Mouse (Mus musculus): ENCODE results near the gene Ccr4. TPM values are rescaled to one million over a fixed set of nuclear protein-coding genes. Genes with fewer than 3 reads are reported as not detected.
"Not testable (repeated sequence)": the region's sequence is repeated elsewhere in the genome, so short reads cannot be mapped to it uniquely, and the experiment has no call there.

Ccr4 gene
- polyA plus RNA-seq, 1 experiment from 2014 or later, result not detected

DNA sequence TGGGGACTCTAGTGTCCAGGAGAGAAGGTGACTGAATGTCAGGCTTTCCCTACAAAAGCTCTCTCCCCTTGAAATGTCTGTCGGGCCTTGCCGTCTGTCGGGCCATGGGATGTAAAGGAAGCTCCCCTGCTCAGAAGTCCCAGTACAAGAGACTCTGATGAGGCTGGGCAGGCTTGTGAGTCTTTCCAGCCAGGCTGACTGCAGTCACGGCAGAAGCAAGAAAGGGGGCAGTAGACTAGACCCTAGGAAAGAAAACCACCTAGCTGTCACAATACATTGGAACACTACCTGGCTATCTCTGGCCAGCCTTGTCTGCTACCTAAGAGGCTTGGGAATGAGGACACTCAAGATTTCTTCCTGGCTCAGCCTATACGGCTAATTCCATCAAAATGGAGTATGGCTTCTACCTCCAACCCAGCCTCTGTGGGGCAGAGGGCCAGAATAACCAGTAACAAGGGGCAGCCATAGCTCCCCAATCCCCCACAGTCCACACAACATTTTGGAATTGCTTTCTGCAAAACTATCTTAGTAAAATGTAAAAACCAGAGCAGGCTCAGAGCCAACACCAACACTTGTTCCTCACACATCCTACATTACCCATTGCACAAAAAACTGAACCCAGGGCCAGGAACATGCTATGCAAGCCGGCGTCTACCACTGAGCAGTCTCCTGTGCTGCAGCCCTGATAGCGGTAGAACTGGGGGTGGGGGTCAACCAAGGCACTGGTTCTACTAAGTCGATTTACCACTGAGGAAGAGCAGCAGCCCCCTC, 30.2 kb upstream of the Ccr4 start:
- Histone ChIP-seq H3K4me3 (no peak overlapping the region), H3K4me1 (peaks cover 33% of the 10 kb centered on the region), H3K9me3 (replicated peaks) (no peaks in the 10 kb centered on the region), H3K27me3 (no peaks in the 10 kb centered on the region), H3K27ac (no peak overlapping the region), H3K36me3 (no peaks in the 10 kb centered on the region), H3K9ac (no peak overlapping the region), H3K4me2 (replicated peaks) (no peak overlapping the region)
- 71% methylated on average over 9 of the region's 9 CpGs for WGBS
- ATAC-seq (ENCODE audit: low FRiP score), result no peak

DNA sequence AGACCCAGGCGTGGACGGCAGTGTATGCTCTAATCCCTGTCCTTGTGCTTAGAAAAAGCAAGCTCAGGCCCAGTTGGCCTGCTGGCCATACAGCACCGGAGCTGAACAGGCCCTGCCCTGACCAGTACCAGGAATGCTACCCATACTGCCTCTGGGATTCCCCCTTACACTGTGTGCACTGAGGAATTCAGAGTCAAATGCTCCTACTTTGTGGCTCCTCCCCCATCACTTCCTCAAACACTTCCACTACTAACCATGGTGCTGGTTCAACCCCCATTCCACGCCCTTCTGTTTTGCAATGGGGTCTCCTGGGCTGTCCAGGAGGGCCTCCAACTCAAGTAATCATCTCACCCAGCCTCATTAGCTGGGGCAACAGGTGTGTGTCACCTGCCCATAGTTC, 29.1 kb upstream of the Ccr4 start:
- no peak overlapping the region for H3K4me2 ChIP-seq (replicated peaks)
- no peak overlapping the region for H3K4me3 ChIP-seq
- WGBS, result 85% methylated on average over 4 of the region's 4 CpGs
- no peak for ATAC-seq (ENCODE audit: low FRiP score)
- H3K36me3 ChIP-seq, result no peaks in the 10 kb centered on the region
- no peaks in the 10 kb centered on the region for H3K27me3 ChIP-seq
- peaks cover 28% of the 10 kb centered on the region for H3K4me1 ChIP-seq
- no peaks in the 10 kb centered on the region for H3K9me3 ChIP-seq (replicated peaks)
- no peak overlapping the region for H3K27ac ChIP-seq
- H3K9ac ChIP-seq, result no peak overlapping the region

DNA sequence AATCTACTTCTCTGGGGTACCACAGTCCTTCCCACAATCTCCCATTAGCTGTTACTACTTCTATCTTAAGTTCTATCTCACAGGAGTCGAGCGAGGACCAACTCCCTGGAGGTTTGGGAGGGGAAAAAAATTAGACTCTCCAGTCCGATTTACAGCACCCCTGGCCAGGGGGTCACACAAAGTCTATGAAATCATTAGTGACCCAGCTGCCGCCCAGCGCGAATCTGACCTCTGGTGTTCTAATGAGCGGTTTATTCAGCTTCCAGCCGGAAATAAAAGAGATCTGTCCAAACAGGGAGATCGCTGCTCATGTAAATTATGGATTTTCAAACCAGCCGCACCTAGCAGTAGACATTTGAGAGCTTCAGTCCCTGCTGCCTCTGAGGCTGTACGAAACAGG, 26.6 kb upstream of the Ccr4 start:
- no peaks in the 10 kb centered on the region for H3K27me3 ChIP-seq
- no peaks in the 10 kb centered on the region for H3K36me3 ChIP-seq
- WGBS, result 17% methylated on average over 11 of the region's 11 CpGs
- no peak overlapping the region for H3K27ac ChIP-seq
- no peak overlapping the region for H3K9ac ChIP-seq
- peak overlapping the region; percentile 1; the same call in 1 of the 2 replicates for H3K4me2 ChIP-seq (replicated peaks)
- ATAC-seq (ENCODE audit: low FRiP score), result no peak
- no peaks in the 10 kb centered on the region for H3K9me3 ChIP-seq (replicated peaks)
- H3K4me3 ChIP-seq, result no peak overlapping the region
- peaks cover 36% of the 10 kb centered on the region for H3K4me1 ChIP-seq

DNA sequence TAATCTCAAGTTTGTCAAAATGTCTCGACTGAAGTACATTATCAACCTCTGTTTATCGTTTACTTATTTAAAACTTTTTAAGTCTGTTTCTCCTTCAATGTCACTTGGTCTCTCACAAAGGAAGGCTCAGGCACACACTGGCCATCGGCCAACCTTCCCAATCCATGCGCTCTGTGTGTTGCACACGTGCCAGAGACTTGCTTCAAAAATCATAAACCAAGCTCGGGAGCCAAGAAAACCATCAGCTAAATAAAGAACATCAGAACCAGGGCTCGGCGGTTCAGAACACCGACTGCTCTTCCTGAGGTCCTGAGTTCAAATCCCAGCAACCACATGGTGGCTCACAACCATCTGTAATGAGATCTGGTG, 23.9 kb upstream of the Ccr4 start:
- no peak overlapping the region for H3K4me2 ChIP-seq (replicated peaks)
- H3K9ac ChIP-seq, result no peak overlapping the region
- whole genome bisulfite sequencing, result 41% methylated on average over 9 of the region's 9 CpGs
- no peak overlapping the region for H3K27ac ChIP-seq
- H3K4me3 ChIP-seq, result no peak overlapping the region
- H3K4me1 ChIP-seq, result peaks cover 44% of the 10 kb centered on the region
- no peaks in the 10 kb centered on the region for H3K9me3 ChIP-seq (replicated peaks)
- H3K36me3 ChIP-seq, result no peaks in the 10 kb centered on the region
- no peaks in the 10 kb centered on the region for H3K27me3 ChIP-seq
- no peak for ATAC-seq (ENCODE audit: low FRiP score)

DNA sequence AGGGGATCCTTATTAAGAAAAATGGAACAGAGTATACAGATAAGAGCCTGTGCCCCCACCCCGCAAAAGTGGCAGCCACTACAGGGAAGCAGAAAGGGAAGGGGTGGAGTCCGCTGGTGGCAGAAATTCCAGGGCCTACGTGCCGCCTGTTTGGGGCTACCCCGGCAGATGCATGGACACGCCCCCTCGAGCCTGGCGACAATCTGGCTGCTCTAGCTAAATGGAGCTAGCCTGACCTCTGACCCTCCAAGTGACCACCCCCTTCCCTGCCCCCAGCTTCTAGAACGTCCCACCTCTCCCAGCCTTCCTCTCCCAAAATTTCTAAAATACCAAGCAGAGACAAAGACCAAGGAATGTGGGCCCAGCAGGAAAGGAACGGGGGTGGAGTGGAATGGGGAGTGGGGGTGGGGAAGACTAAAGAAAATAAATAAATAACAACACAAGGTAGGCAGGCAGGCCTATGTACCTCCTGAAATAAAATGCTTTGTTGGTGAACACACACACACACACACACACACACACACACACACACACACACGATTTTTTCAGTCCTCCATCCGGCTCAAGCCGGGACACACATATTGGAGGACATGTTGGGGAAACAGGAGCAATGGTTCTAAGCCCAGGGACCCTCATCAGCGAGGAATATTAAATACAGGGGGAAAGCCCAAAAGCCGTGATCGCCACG, 23.4 kb upstream of the Ccr4 start:
- WGBS, result 8% methylated on average over 17 of the region's 17 CpGs
- Histone ChIP-seq H3K27ac (no peak overlapping the region), H3K9ac (no peak overlapping the region), H3K4me3 (no peak overlapping the region), H3K9me3 (replicated peaks) (no peaks in the 10 kb centered on the region), H3K4me1 (peaks cover 44% of the 10 kb centered on the region), H3K4me2 (replicated peaks) (peak overlapping the region; percentile 5; the same call in 1 of the 2 replicates), H3K36me3 (no peaks in the 10 kb centered on the region), H3K27me3 (no peaks in the 10 kb centered on the region)
- peak; percentile 62; the same call in 1 of the 2 replicates for ATAC-seq (ENCODE audit: low FRiP score)

DNA sequence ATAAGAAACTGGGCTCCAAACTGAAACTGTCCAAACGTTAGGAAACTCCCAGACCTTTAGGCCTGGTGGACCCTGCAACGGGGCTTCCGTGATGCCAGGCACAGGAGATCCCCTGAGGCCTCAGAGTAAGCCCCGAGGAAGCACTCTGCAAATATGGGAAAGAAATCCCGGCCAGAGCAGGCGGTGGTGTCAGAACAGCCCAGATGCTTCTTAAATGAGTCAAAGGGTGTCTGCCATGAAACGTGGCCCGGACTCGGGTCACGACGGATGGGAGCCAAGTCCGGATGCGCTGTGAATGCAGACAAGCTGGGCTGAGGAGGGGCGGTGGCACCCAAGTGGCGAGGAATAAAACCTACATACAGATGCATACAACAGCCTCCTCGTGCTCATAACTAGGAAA, 22.4 kb upstream of the Ccr4 start:
- Histone ChIP-seq H3K27me3 (no peaks in the 10 kb centered on the region), H3K4me3 (no peak overlapping the region; the same call in 1 of the 2 replicates), H3K9me3 (replicated peaks) (no peaks in the 10 kb centered on the region), H3K9ac (0 out of 2 replicates have a peak overlapping the region, but pooled peaks have one; percentile 39), H3K27ac (no peak overlapping the region), H3K4me1 (peaks cover 44% of the 10 kb centered on the region), H3K4me2 (replicated peaks) (peak overlapping the region; percentile 35), H3K36me3 (no peaks in the 10 kb centered on the region)
- 2% methylated on average over 16 of the region's 16 CpGs for WGBS
- ATAC-seq (ENCODE audit: low FRiP score), result peak; percentile 27

DNA sequence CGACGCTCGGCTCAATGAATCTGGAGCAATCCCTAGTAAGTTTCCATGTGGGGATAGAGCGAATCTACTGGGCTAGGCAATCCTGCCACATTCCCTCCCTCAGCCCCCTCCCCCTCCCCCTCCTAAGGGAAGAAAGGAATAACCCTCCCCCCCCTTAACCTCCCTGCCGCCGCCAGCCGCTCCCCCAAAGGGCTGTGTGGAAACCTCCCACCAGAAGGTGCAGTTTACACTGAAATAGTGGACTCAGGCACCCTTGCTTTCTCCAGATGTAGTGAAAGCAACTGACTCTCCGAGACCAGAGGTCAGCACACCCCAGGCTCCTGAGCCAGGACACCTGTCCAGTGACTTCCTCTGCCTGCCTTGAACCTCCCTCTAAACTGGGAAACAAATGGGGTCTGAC, 21.9 kb upstream of the Ccr4 start:
- H3K4me3 ChIP-seq, result no peak overlapping the region; the same call in 1 of the 2 replicates
- H3K9ac ChIP-seq, result 0 out of 2 replicates have a peak overlapping the region, but pooled peaks have one; percentile 39
- H3K4me1 ChIP-seq, result peaks cover 40% of the 10 kb centered on the region
- 0 out of 2 replicates have a peak, but pooled peaks have one; percentile 17 for ATAC-seq (ENCODE audit: low FRiP score)
- peak overlapping the region; percentile 35 for H3K4me2 ChIP-seq (replicated peaks)
- H3K27ac ChIP-seq, result no peak overlapping the region
- no peaks in the 10 kb centered on the region for H3K9me3 ChIP-seq (replicated peaks)
- H3K27me3 ChIP-seq, result no peaks in the 10 kb centered on the region
- WGBS, result 1% methylated on average over 8 of the region's 8 CpGs
- no peaks in the 10 kb centered on the region for H3K36me3 ChIP-seq

DNA sequence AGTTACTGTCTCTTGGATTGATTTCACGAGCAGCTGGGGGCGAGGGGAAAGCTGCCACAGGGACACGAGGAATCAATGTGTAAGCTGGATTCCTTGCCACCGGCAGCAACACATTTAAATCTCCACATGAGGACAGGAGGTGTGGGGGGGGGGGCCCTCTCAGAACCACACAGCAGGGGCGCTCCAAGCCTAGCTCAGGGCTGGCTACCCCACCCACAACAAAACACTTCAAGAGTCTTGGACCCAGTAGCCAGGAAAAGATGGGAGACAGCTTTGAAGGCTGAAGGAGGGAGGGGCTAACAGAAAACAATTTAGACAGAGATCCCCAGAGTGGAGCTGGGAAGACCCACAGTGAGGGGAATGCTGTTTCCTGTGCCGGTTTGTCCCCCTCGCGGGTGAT, 21.2 kb upstream of the Ccr4 start:
- H3K9ac ChIP-seq, result no peak overlapping the region
- 0 out of 2 replicates have a peak, but pooled peaks have one; percentile 18 for ATAC-seq (ENCODE audit: low FRiP score)
- H3K4me2 ChIP-seq (replicated peaks), result peak overlapping the region; percentile 23
- H3K27me3 ChIP-seq, result no peaks in the 10 kb centered on the region
- H3K9me3 ChIP-seq (replicated peaks), result no peaks in the 10 kb centered on the region
- H3K36me3 ChIP-seq, result no peaks in the 10 kb centered on the region
- H3K27ac ChIP-seq, result peak overlapping the region; percentile 1; the same call in 1 of the 2 replicates
- H3K4me1 ChIP-seq, result peaks cover 33% of the 10 kb centered on the region
- whole genome bisulfite sequencing, result 3% methylated on average over 8 of the region's 8 CpGs
- H3K4me3 ChIP-seq, result no peak overlapping the region

DNA sequence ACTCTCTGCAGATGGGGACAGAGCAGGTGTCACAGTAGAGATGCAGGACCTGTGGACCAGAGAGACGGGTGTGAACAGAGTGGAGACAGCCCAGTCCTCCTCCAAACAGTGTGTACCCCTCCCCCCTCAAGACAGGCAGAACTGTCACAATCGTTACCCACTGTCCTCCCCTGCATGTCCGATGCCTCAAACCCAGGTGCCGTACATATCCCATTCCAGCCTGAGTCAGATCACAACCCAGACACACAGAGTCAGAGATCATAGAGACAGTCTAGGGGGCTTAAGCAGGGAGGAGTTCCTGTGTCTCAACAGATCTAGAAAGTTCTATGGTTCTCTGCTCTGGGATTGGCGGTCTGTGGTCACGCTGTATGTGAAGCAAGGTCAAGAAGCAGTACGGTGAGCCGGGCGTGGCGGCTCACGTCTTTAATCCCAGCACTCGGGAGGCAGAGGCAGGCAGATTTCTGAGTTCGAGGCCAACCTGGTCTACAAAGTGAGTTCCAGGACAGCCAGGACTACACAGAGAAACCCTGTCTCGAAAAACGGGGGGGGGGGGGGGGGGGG, 20.4 kb upstream of the Ccr4 start:
- Histone ChIP-seq H3K4me3 (no peak overlapping the region), H3K4me1 (peaks cover 29% of the 10 kb centered on the region), H3K27me3 (no peaks in the 10 kb centered on the region), H3K36me3 (no peaks in the 10 kb centered on the region), H3K9me3 (replicated peaks) (no peaks in the 10 kb centered on the region), H3K27ac (no peak overlapping the region), H3K4me2 (replicated peaks) (no peak overlapping the region), H3K9ac (no peak overlapping the region)
- no peak for ATAC-seq (ENCODE audit: low FRiP score)
- WGBS, result 94% methylated on average over 13 of the region's 15 CpGs

DNA sequence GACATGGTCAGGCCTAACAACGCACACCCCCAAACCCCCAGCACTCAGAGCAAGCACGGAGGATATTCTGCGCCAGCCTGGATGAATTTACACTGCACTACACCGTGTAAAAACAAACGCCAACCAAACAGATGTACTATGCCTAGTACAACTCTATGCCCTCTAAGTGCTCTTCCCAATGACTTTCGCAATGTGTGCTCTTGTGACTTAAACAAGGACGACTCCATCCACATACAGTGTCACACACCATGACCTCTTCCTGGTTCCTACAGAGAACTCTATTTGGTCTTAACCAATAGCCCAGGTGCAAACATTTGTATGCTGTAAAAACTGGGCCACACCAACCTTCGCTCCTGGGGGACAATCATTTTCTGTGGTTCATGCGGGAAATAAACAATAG, 17.8 kb upstream of the Ccr4 start:
- Histone ChIP-seq H3K9me3 (replicated peaks) (no peaks in the 10 kb centered on the region), H3K4me2 (replicated peaks) (no peak overlapping the region), H3K4me1 (peaks cover 20% of the 10 kb centered on the region), H3K4me3 (no peak overlapping the region), H3K27me3 (no peaks in the 10 kb centered on the region), H3K36me3 (no peaks in the 10 kb centered on the region), H3K27ac (no peak overlapping the region), H3K9ac (no peak overlapping the region)
- 90% methylated on average over 9 of the region's 9 CpGs for WGBS
- ATAC-seq (ENCODE audit: low FRiP score), result no peak

DNA sequence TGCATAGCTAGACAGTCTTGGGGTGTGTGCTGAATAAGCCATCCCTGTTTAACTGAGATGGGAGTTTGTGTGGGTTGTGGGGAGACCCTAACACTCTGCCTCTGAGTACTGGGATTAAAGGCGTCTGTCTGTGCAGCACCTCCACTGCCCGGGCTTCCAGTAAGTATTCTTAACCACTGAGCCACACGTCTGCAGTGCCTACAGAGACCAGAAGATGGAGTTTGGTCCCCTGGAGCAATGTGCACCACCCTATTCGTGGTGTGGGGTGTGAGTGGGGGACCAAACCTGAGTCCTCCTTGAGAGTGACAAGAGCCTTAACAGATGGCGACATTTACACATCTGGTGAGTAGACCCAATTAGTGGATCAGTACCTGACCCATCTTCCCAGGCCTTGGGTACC, 17.3 kb upstream of the Ccr4 start:
- no peak overlapping the region for H3K4me2 ChIP-seq (replicated peaks)
- H3K4me3 ChIP-seq, result no peak overlapping the region
- no peaks in the 10 kb centered on the region for H3K9me3 ChIP-seq (replicated peaks)
- H3K36me3 ChIP-seq, result no peaks in the 10 kb centered on the region
- ATAC-seq (ENCODE audit: low FRiP score), result no peak
- no peak overlapping the region for H3K9ac ChIP-seq
- peaks cover 17% of the 10 kb centered on the region for H3K4me1 ChIP-seq
- no peak overlapping the region for H3K27ac ChIP-seq
- 63% methylated on average over 5 of the region's 5 CpGs for WGBS
- H3K27me3 ChIP-seq, result no peaks in the 10 kb centered on the region

DNA sequence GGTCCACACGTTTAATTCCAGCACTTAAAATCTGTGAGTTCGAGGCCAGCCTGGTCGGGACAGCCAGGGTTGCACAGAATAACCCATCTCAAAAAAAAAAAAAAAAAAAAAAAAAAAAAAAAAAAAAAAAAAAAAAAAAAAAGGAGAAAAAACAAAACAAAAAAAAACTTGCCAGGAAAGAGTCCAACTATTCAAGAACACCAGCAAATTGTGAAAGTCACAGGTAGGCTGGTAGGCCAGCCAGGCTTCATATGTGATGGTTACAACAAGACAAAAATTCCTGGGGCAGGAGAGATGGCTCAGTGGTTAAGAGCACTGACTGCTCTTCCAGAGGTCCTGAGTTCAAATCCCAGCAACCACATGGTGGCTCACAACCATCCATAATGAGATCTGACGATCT, 15.8 kb upstream of the Ccr4 start:
- not testable (repeated sequence) for H3K4me2 ChIP-seq (replicated peaks); H3K36me3 ChIP-seq; H3K9ac ChIP-seq; H3K27me3 ChIP-seq; H3K9me3 ChIP-seq (replicated peaks); H3K4me3 ChIP-seq; ATAC-seq (ENCODE audit: low FRiP score); H3K27ac ChIP-seq; H3K4me1 ChIP-seq
- WGBS, result 79% methylated on average over 4 of the region's 4 CpGs

All from hindbrain, embryonic 12.5 days (tissue).